Mouse (Mus musculus) kidney, embryonic 16.5 days (tissue): Measurements from ENCODE around the gene Tsr1. TPM values are rescaled to one million over a fixed set of nuclear protein-coding genes. Genes with fewer than 3 reads are reported as not detected.

ENCODE experiments used
- ATAC-seq: fragments of 200-750 bp; cut with Nextera tagmentation; 2 replicates; pipeline ENCODE4 v1.8.0; 2017; ENCODE audit warnings: moderate TSS enrichment; ENCODE audit not compliant: low FRiP score, low TSS enrichment
- H3K27ac ChIP-seq: fragments of 300-500 bp; sonication (generic); 2 replicates; pipeline ENCODE4 v1.5.1; 2014; ENCODE audit warnings: low read length
- H3K27me3 ChIP-seq: fragments of 300-500 bp; sonication (generic); 2 replicates; pipeline ENCODE4 v1.6.1; 2014; ENCODE audit warnings: low read length, control low read depth, mixed read lengths; ENCODE audit not compliant: insufficient read depth
- H3K36me3 ChIP-seq: fragments of 300-500 bp; sonication (generic); 2 replicates; pipeline ENCODE4 v1.6.1; 2014; ENCODE audit warnings: low read length, control low read depth, mixed read lengths; ENCODE audit not compliant: insufficient read depth
- H3K4me1 ChIP-seq: fragments of 300-500 bp; sonication (generic); 2 replicates; pipeline ENCODE4 v1.6.1; 2014; ENCODE audit warnings: low read length, control low read depth, mixed read lengths; ENCODE audit not compliant: insufficient read depth
- H3K4me2 ChIP-seq: fragments of 300-500 bp; sonication (generic); replicated peaks from 2 replicates; pipeline ENCODE4 v1.6.1; 2014; ENCODE audit warnings: low read depth, low read length
- H3K4me3 ChIP-seq: fragments of 300-500 bp; sonication (generic); 2 replicates; pipeline ENCODE4 v1.5.1; 2014; ENCODE audit warnings: mild to moderate bottlenecking, low read length
- H3K9ac ChIP-seq: fragments of 300-500 bp; sonication (generic); replicated peaks from 2 replicates; pipeline ENCODE4 v1.6.1; 2014; ENCODE audit warnings: low read length
- H3K9me3 ChIP-seq: fragments of 300-500 bp; sonication (generic); 2 replicates; pipeline ENCODE4 v1.6.1; 2016; ENCODE audit warnings: low read length, control low read depth
- WGBS: fragments of 180-500 bp; shearing (Covaris S2); extraction: QIAGEN DNeasy Blood & Tissue Kit; methylation state at CpG from one replicate; pipeline ENCODE4 v1.1.7; 2014; 5-methylcytosine and 5-hydroxymethylcytosine counted together
- microRNA-seq: library from miRNA; unstranded; fragments of <30 nt; microRNA quantifications from one replicate; pipeline ENCODE4, GENCODE M21; 2016
- polyA plus RNA-seq: library from polyadenylated mRNA; unstranded; fragments of >200 nt; fragmentation: Nextera tagmentation; extraction: Ambion mirVana; gene quantifications from 2 replicates; pipeline ENCODE4 v1.2.1, GENCODE M21; 2015

The Tsr1 gene
- polyA plus RNA-seq, 1 experiment from 2014 or later: 50.1 TPM

DNA sequence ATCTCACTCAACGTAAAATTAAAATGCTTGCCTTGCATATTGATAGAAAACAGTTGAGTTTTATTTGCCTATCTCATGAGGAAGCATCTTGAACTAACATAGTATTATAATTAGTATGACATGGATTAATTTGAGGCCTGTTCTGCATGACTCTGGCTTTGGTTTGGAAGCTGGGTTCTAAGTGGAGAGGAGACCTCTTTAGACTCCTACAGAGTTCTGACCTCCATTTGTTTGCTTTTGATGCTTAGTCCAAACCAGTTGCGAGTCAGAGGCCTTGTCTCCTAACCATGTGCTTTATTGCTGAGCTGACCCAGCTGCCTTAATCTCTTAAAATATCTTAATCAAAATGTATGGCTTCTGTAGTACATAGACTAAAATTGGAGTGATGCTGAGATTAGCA lies 59.7 kb downstream of the Tsr1 start:
- ATAC-seq: 0 out of 2 replicates have a peak, but pooled peaks have one; percentile 54
- Histone ChIP-seq H3K4me2 (no peak overlapping the region), H3K36me3 (peaks cover 3% of the 10 kb centered on the region; the same call in 1 of the 2 replicates), H3K4me3 (no peak overlapping the region), H3K4me1 (no peaks in the 10 kb centered on the region), H3K9me3 (no peaks in the 10 kb centered on the region), H3K9ac (no peak overlapping the region), H3K27me3 (no peaks in the 10 kb centered on the region), H3K27ac (no peak overlapping the region)
- 54% methylated on average over 2 of the region's 2 CpGs for WGBS

Small RNA genes within 50 kb of the gene (microRNA-seq; reads per million reads assigned to microRNA genes)
- 0.79 reads per million for gene Mir6926

Other genes starting within 250 kb of the Tsr1 start
- 44.6 and 46.3 TPM in 2 replicates for gene Cluh, start 248.6 kb upstream of the Tsr1 start, polyA plus RNA-seq
- 34.4 and 36.9 TPM in 2 replicates for gene Pafah1b1, start 173.4 kb upstream of the Tsr1 start, polyA plus RNA-seq
- gene Mettl16, start 127.2 kb upstream of the Tsr1 start, polyA plus RNA-seq: 53.3 and 59.4 TPM in 2 replicates
- gene Mnt, start 67.2 kb upstream of the Tsr1 start, polyA plus RNA-seq: 4.7 and 4.8 TPM in 2 replicates
- gene Sgsm2, start 1.0 kb upstream of the Tsr1 start, polyA plus RNA-seq: 6.6 and 7.1 TPM in 2 replicates
- 17.9 and 20.5 TPM in 2 replicates for gene Smg6, start 27.8 kb downstream of the Tsr1 start, polyA plus RNA-seq
- 24.5 and 25.1 TPM in 2 replicates for gene Srr, start 27.9 kb downstream of the Tsr1 start, polyA plus RNA-seq